Mouse (Mus musculus) adrenal gland, postnatal 4 days (tissue): ENCODE results near the gene Rai14. TPM values are rescaled to one million over a fixed set of nuclear protein-coding genes. Genes with fewer than 3 reads are reported as not detected.

ENCODE experiments used
- DNase-seq, 2 experiments: peaks; one replicate each; pipeline ENCODE4 v3.0.0; 2021 to 2022; ENCODE audit warnings: low spot score in 2 of 2, mixed read lengths in 2 of 2
- total RNA-seq, 2 experiments: library from RNA; stranded (reverse); gene quantifications; 2 replicates each; pipeline ENCODE4 v1.2.3; 2021

The Rai14 gene
- total RNA-seq, 2 experiments from 2014 or later = 35.1 to 40.6 TPM

DNA sequence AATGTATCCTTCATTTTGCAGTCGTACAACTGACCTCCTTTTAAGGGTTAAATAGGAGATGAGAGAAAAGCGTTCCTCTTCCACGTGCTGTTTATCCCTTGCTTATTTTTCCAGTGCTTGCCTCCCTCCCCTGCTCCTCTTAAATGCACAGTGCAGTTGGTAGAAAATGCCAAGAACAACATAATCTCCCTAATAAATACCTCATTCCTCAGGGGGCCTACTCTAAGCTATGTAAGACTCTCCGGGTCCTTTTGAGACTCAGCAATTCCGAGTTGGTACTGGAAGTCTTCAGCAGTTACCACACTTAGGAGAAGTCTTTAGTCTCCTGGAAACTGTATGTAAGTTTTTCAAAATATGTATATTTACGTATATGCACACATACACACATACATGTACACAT is 22.9 kb downstream of the Rai14 start:
- DNase-seq = no peak

GRCm38 (mm10) chr15:10690973-10691372 is 23.5 kb downstream of the Rai14 start:
- DNase-seq = no peak

DNA sequence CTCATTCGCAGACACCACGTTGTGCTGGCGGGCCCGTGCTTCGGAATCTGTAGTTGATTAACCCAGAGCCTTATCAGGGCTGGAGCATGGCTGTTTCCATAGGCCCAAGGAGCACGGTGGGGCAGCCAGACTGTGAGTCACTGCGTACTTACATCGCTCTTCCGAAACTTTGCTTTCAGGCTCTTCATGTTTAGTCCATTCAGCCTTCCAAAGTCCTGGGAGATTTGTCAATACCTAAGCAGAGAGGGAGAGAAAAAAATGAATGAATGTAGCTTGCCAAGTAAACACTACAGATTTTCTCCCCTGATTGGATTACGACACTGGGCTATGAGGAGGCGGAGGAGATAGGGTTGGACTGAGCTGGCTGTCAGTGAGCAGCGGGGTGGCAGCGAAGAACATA is 24.2 kb downstream of the Rai14 start:
- no peak for DNase-seq

- no peak for DNase-seq
Measured at GRCm38 (mm10) chr15:10689304-10689703, 25.1 kb downstream of the Rai14 start.

DNA sequence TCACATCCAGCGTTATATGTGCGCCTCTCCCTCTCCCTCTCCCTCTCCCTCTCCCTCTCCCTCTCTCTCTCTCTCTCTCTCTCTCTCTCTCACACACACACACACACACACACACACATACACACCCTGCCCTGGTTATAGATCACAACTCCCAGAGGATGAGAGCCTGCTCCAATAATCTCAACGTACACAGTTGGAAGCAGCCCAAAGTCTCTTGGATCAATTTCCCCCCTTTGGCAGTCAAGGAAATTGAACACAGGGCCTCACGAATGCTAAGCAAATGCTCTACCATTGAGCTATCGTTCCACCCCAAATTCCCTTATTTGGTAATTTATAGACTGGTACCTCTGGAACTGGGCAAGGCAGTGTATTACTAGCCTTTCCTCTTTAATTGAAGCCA is 25.7 kb downstream of the Rai14 start:
- no peak for DNase-seq

DNA sequence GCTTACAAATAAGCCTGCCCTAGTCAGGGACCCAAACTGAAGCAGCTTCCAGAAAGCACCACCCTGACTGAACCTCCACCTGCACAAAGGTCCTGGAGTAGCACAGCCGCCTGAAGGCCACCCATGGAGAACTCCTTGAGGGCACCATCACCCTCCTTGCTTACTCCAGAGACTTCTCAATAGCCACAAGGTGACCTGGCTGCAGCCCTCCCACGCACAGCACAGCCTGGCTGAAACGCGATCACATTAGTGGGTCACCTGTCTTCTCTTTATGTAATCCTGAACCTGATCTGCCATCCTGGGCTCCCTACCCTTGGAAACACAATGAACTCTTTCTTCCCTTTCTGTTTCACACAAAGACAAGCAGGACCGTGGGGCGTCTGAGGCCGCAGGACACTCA is 27.1 kb downstream of the Rai14 start:
- DNase-seq = no peak

GRCm38 (mm10) chr15:10685692-10686430 is 28.6 kb downstream of the Rai14 start:
- peak in 1 of 2 experiments; percentile 13 for DNase-seq

GRCm38 (mm10) chr15:10683687-10684203 is 30.7 kb downstream of the Rai14 start:
- DNase-seq = no peak

- no peak for DNase-seq
Measured at GRCm38 (mm10) chr15:10680514-10680913, 33.9 kb downstream of the Rai14 start.

DNA sequence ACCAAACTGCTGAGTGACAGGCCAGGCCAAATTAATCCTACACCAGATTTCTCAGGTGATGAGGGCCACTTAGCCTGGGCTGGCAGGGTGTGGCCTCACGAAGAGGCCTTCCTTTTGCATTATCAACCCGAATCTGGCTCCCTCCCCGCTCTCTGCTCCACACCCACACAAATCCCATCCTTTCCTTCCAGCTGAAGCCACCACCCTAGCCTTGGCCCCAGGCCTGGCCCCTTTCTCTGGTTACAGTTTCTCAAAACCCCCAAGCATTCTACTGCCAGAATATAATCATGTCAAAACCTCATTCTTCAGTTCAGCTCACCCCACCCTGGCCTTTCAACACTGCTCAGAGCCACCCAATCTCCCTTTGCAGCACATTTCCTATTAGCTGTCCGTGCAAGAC is 34.9 kb downstream of the Rai14 start:
- no peak for DNase-seq

GRCm38 (mm10) chr15:10675801-10676200 is 38.6 kb downstream of the Rai14 start:
- DNase-seq = no peak

DNA sequence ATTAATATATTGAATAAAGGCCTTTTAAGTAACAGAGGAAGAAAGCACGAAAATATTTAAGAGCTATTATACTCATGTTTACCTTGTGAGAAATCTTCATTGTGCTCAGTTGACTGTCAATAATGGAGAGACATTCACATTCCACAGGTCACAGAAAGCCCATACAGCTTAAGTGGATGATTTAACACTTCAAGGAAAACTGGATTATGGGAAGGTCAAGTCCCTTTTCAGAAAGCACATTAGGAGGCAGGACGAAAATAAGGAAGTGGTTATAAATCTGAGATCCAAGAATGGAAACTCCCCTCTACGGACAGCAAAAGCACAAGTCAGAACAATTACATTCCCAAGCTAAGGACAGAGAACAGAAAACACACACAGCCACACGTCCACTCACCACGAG is 41.5 kb downstream of the Rai14 start:
- DNase-seq = no peak

DNA sequence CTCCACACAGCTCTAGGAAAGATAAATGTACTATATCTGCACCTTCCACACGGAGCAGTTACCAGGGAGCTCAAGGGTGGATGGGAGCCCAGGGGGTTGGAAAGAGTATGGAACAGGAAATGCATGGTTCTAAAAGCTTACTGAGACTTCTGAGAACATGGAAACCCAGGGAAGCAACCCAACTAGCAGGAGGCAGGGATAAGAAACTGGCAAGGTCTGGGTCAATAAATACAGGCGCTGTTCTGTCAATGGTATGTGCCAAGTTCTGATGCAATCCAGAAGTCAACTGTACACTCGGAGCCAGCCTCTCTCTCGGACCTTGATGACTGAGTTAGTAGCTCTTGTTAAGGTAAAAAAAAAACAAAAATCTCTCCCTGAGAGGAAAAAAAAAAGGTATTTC is 42.6 kb downstream of the Rai14 start:
- no peak for DNase-seq

DNA sequence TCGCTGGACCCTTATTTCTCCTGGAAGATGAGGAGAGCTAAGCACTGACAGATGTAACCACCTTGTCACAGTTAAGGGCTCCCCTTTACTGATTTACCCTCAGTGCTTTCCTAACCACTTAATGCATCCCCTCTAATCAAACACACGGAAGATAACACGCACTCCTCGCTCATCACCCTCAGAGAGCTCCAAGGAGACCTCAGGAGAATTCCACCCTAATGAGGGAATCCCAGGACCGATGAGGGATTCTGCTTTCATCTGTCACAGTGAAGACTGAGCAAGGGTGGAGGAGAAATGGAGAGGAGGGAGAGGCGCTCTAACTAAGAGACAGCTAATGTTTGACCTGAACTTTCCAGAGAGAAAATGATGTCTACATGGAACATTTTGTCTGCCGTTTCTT is 44.3 kb downstream of the Rai14 start:
- no peak for DNase-seq

DNA sequence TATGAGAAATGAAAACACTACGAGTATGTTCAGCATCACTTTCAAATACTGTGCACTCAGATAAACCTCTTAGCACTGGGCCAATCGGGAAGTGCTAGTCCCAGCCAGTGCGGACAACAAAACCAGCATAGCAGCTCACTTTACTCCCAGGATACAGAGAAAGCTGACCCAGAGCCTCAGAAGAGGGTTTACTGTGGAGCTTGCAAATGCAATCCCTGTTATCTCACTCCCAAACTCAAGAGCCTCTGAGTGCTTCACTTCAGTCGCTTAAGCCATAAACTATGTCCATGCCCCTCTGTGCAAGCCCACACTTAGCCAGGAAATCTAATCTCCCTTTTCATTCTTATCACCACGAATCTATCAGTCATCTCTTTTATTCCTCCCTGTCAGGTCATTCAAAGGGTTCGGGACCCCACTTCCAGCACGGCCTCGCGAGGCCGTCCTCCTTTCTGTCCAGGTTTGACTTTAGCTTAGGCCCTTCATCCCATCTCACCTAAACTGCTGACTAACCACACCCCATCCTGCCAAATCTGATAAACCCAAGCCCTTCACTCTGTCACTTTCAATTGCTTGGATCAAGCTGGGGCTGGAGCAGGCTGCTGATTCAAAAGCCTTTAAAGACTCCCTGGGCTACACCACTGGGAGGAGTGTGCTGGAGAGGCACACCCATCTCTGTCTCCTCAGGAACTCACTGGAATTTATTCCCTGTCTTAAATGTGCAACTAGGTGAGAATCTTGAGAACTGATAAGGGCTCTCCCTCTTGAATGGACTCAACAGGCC is 46.1 kb downstream of the Rai14 start:
- no peak for DNase-seq

- DNase-seq = no peak
Measured at GRCm38 (mm10) chr15:10665816-10666215, 48.6 kb downstream of the Rai14 start.

GRCm38 (mm10) chr15:10664529-10664898 is 49.9 kb downstream of the Rai14 start:
- no peak for DNase-seq

GRCm38 (mm10) chr15:10663793-10664528 is 50.5 kb downstream of the Rai14 start:
- DNase-seq = no peak

DNA sequence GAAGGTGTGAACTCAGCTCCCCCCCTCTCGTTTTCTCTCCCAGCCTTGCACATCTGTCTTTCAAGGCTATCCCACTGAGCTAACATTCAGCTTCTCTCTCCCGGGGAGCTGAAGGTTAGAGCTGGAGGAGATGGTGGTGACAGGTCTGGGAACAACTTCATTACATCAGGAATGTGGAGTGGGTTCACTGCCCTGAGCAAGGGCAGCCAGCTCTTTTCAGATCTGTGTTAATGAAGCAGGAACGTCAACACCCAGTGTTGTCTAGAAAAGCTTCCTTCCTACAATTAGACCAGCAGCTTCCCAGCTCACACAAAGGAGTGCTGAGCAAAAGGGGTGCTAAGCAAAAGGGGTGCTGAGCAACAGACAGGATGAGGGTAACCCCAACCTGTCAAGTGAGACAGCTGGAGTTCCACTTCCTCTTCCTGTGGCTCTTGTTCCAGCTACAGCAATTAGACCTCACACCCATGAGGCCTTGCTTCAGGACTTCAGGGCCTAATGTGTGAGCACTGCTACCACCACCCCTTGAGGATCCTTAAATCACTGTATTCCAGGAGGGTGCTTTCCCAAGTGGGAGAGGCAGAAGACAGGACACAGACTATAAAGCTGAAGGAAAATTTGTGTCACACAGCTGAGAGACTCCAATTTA is 52.3 kb downstream of the Rai14 start:
- no peak for DNase-seq

DNA sequence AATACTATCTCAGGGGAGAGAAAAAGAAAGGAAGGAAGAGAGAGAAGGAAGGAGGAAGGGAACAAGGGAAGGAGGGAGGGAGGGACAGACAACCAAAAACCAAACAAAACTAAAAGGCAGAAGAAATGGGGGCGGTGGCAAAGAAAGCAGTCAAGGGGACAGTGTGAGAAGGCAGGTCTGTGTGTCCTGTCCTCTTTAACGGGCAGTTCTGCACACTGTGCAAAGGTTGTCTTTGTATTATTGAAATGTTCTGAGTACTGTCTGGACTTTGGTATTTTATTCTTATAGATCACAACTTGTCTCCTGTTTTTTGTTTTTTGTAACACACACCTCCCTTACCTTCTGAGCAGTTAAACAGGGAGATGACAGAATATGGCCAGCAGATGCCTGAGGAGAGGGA is 55.6 kb downstream of the Rai14 start:
- no peak for DNase-seq

GRCm38 (mm10) chr15:10656146-10656545 is 58.3 kb downstream of the Rai14 start:
- no peak for DNase-seq
